Mouse (Mus musculus): ENCODE measurements at regions not wholly inside any gene's neighbourhood (a gene's known extent, or its start where the extent isn't known, plus 50 kb on each side); places are given as distances from the start of the nearest gene placed in this dataset.

- DNase-seq, result no peak
Observed at GRCm38 (mm10) chr5:12926289-12926688, 198.9 kb upstream of the Sema3a start.

- no peak for DNase-seq
Observed at GRCm38 (mm10) chr5:12927247-12927646, 198.0 kb upstream of the Sema3a start.

- DNase-seq, result peak in 1 of 2 experiments; percentile 3
Observed at GRCm38 (mm10) chr5:12937052-12937451, 188.2 kb upstream of the Sema3a start.

- DNase-seq, result no peak
Observed at GRCm38 (mm10) chr5:12938162-12938852, 186.9 kb upstream of the Sema3a start.

GRCm38 (mm10) chr5:12944554-12944953 lies 180.7 kb upstream of the Sema3a start:
- DNase-seq, result no peak

- DNase-seq, result no peak
Observed at GRCm38 (mm10) chr5:12948472-12948871, 176.7 kb upstream of the Sema3a start.

GRCm38 (mm10) chr5:12970987-12971386 lies 154.2 kb upstream of the Sema3a start:
- DNase-seq, result no peak

GRCm38 (mm10) chr5:12973701-12974100 lies 151.5 kb upstream of the Sema3a start:
- DNase-seq, result no peak

- no peak for DNase-seq
Observed at GRCm38 (mm10) chr5:12976015-12976742, 149.0 kb upstream of the Sema3a start.

- DNase-seq, result no peak
Observed at GRCm38 (mm10) chr5:12977875-12978274, 147.3 kb upstream of the Sema3a start.

GRCm38 (mm10) chr5:12993826-12994225 lies 131.4 kb upstream of the Sema3a start:
- DNase-seq, result no peak

GRCm38 (mm10) chr5:12997440-12997839 lies 127.8 kb upstream of the Sema3a start:
- DNase-seq, result no peak

GRCm38 (mm10) chr5:13007132-13007531 lies 118.1 kb upstream of the Sema3a start:
- peak in 1 of 2 experiments; percentile 26 for DNase-seq

- no peak for DNase-seq
Observed at GRCm38 (mm10) chr5:13022270-13022669, 102.9 kb upstream of the Sema3a start.

GRCm38 (mm10) chr5:13033332-13033731 lies 91.9 kb upstream of the Sema3a start:
- DNase-seq, result no peak

GRCm38 (mm10) chr5:13036127-13036526 lies 89.1 kb upstream of the Sema3a start:
- DNase-seq, result no peak

- peak; percentile 2 to 3 for DNase-seq
Observed at GRCm38 (mm10) chr5:13058883-13059423, 66.3 kb upstream of the Sema3a start.

- DNase-seq, result no peak
Observed at GRCm38 (mm10) chr5:13066942-13067341, 58.3 kb upstream of the Sema3a start.
